Mouse (Mus musculus): ENCODE data around the gene Ofd1. TPM values are rescaled to one million over a fixed set of nuclear protein-coding genes. Genes with fewer than 3 reads are reported as not detected.

Ofd1 gene
- 3.1 and 3.3 TPM in 2 replicates for polyA plus RNA-seq (2012)

GRCm38 (mm10) chrX:166440616-166441063 lies at the start of gene Ofd1:
TSS of gene Ofd1 (minus strand) at chrX:166440704.

GRCm38 (mm10) chrX:166479365-166479983 lies 39.0 kb upstream of the Ofd1 start, which contains the start of gene Rab9:
TSS of gene Rab9 (minus strand) at chrX:166479867.

GRCm38 (mm10) chrX:166440036-166440615 lies 378 bp downstream of the Ofd1 start, which contains the start of gene Trappc2:
TSS of gene Trappc2 (plus strand) at chrX:166440574.

Other genes starting within 250 kb of the Ofd1 start
- gene Gpm6b, start 201.8 kb downstream of the Ofd1 start, polyA plus RNA-seq (2012), result 0.15 and 0.20 TPM in 2 replicates
- 0.30 and 0.44 TPM in 2 replicates for gene Trappc2, start 130 bp downstream of the Ofd1 start, polyA plus RNA-seq (2012)
- 3.7 and 4.2 TPM in 2 replicates for gene Rab9, start 39.2 kb upstream of the Ofd1 start, polyA plus RNA-seq (2012)
- gene Tceanc, start 77.9 kb upstream of the Ofd1 start, polyA plus RNA-seq (2012), result 0.35 and 0.36 TPM in 2 replicates
- 0.03 TPM in 1 of 2 replicates, not detected in the other for gene Egfl6, start 145.0 kb upstream of the Ofd1 start, polyA plus RNA-seq (2012)

Measured in megakaryocyte-erythroid progenitor cell, adult 5 weeks (primary cell).